Mouse (Mus musculus) subcutaneous adipose tissue, adult 2 months (tissue): ENCODE measurements around the gene Zbtb14. TPM values are rescaled to one million over a fixed set of nuclear protein-coding genes. Genes with fewer than 3 reads are reported as not detected.

ENCODE experiments used
- polyA plus RNA-seq: library from polyadenylated mRNA; depleted of rRNA; stranded (reverse); fragments of >200 nt; gene quantifications from 2 replicates; pipeline ENCODE4 v1.2.3, GENCODE M21; 2012; ENCODE audit warnings: low replicate concordance; rRNA removed

Gene Zbtb14
- 7.5 and 8.8 TPM in 2 replicates for polyA plus RNA-seq

DNA sequence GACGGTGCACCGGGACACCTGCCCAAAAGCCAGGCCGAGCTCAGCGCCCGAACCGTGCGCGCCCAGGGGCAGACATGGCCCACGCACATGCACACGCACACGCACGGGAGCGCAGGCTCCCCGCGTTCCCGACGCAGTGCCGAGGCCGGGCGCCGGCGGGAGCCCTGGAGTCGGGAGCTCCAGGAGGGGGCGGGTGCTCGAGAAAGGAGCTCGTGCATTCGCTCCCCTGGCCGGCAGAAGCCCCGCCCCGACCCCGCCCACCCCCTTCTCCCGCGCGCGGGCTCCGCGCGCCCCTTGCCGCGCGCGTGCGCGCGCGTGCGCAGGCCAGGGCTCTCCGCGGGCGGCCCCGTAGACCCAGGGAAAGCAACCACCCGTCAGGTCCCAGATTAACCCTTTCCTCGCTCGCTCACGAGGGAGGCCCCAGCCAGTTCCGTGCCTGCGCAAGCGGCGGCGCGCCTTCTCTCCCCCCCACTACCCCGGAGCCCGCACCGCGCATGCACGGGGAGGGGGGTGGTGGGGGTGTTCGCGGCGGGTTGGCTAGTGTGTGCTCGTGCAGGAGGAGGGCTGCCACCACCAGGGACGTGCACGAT lies at the start of gene Zbtb14:
Gene Zbtb14 (plus strand): TSS at position 540 of the 590 bp plus-strand sequence.

DNA sequence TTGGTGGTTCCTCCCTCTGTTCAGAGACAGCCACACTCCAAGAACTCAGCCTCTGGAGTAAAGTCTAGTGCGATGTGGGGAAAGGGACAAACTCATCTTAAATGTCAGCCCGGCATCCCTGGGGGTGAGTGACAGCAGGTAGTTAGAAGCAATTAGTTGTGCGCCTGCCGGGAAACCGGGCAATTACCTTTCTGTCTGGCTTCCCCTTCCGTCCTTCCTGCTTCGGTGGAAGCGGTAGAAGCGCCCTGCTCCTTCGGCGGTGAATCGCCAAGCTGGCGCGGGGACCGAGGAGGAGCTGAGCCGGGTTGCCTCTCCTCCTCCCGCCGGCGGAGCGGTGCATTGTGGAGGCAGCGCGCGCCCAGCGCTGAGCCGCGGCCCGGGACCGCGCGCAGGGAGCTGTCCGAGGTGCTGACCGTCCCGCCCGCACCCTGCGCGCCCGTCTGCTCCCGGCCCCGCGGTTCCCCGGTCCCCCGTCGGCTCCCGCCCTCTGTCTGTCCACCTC lies 56.2 kb downstream of the Zbtb14 start, which contains the start of gene Akain1:
Gene Akain1 (plus strand): TSS at position 337 of the 502 bp plus-strand sequence.

Other genes starting within 250 kb of the Zbtb14 start
- gene Akain1, start 56.3 kb downstream of the Zbtb14 start, polyA plus RNA-seq = 0.04 TPM in 1 of 2 replicates, not detected in the other